Mouse (Mus musculus): ENCODE results near the gene Macrod1. TPM values are rescaled to one million over a fixed set of nuclear protein-coding genes. Genes with fewer than 3 reads are reported as not detected.

Gene Macrod1
- polyA plus RNA-seq, 1 experiment = 7.6 TPM

DNA sequence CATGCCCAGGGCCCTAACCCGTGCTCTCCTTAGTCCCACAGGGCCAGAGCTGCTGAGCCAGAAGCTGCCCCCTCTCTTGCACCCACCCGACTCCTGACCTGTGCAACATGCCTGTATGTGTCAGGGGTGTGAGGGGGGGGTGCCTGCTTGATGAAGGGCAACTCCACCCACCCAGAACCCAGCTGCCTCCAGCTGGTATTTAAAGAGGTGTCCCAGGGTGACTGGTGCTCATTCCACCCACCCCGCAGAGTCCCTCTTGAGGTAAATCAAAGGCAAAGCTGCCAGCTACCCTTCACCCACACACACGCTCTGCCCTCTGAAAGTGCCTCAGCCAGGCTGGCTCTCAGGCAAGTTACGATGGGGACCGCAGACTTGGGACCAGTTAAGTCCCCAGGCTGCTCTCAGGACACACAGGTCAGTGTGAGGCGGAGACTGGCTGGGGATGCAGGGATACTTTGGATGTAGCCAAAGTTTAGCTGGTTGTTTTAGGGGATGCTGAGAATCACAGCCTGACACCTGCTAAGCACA lies 92.6 kb downstream of the Macrod1 start:
- Histone ChIP-seq H3K27ac (ENCODE audit: insufficient read depth, low read length) (no peak overlapping the region), H3K4me3 (ENCODE audit: low read depth, low read length) (no peak overlapping the region), H3K27me3 (ENCODE audit: control insufficient read depth, insufficient read depth, low read length, poor library complexity, severe bottlenecking) (no peaks in the 10 kb centered on the region), H3K36me3 (ENCODE audit: control insufficient read depth, insufficient read depth, low read length, poor library complexity, severe bottlenecking) (no peaks in the 10 kb centered on the region), H3K9ac (ENCODE audit: low read depth, poor library complexity, severe bottlenecking) (no peak overlapping the region), H3K9me3 (replicated peaks; ENCODE audit: control insufficient read depth, insufficient read depth, low read length, poor library complexity, severe bottlenecking) (no peaks in the 10 kb centered on the region), H3K4me1 (ENCODE audit: control insufficient read depth, insufficient read depth, low read length) (peaks cover 1% of the 10 kb centered on the region)
- TF ChIP-seq EP300 (IDR thresholded peaks at IDR 0.05; ENCODE audit: insufficient read depth, low read depth, low read length) (no peak), CTCF (IDR thresholded peaks at IDR 0.05; ENCODE audit: low read depth, low read length) (no peak), POLR2A (IDR thresholded peaks at IDR 0.05; ENCODE audit: insufficient read depth, low read length) (no peak)

DNA sequence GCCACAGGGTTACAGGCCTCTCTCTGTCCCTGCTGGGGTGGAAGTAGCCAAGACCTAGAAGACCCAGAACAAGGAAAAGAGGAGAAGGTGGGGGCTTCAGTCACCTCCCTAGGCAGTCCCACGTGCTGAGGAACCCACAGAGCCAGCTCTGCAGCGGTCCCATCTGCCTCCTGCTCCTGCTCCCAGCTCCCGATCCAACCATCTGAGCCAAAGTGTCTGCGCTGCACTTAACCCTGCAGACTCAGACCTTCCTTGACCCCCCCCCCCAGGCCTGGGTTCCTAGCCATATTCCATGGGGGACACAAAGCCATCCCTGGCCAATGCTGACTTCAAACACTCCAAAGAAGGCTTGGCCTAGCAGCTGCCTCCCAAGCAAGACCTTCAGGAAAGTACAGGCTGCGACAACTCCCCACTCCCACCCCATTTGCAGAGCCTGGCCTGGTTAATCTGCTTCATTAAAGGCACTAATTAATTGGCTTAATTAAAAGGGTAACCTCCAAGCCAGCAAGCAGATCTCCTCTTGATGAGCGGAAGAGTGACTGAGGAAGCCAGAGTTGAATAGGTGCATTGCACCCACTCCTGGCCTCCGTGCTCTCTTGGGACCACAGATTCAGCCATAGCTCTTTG lies 94.8 kb downstream of the Macrod1 start:
- Histone ChIP-seq H3K27me3 (ENCODE audit: control insufficient read depth, insufficient read depth, low read length, poor library complexity, severe bottlenecking) (no peaks in the 10 kb centered on the region), H3K36me3 (ENCODE audit: control insufficient read depth, insufficient read depth, low read length, poor library complexity, severe bottlenecking) (no peaks in the 10 kb centered on the region), H3K4me1 (ENCODE audit: control insufficient read depth, insufficient read depth, low read length) (no peaks in the 10 kb centered on the region), H3K27ac (ENCODE audit: insufficient read depth, low read length) (no peak overlapping the region), H3K4me3 (ENCODE audit: low read depth, low read length) (no peak overlapping the region), H3K9me3 (replicated peaks; ENCODE audit: control insufficient read depth, insufficient read depth, low read length, poor library complexity, severe bottlenecking) (no peaks in the 10 kb centered on the region), H3K9ac (ENCODE audit: low read depth, poor library complexity, severe bottlenecking) (no peak overlapping the region)
- TF ChIP-seq POLR2A (IDR thresholded peaks at IDR 0.05; ENCODE audit: insufficient read depth, low read length) = no peak
- no peak for TF ChIP-seq CTCF (IDR thresholded peaks at IDR 0.05; ENCODE audit: low read depth, low read length)
- TF ChIP-seq EP300 (IDR thresholded peaks at IDR 0.05; ENCODE audit: insufficient read depth, low read depth, low read length) = no peak

DNA sequence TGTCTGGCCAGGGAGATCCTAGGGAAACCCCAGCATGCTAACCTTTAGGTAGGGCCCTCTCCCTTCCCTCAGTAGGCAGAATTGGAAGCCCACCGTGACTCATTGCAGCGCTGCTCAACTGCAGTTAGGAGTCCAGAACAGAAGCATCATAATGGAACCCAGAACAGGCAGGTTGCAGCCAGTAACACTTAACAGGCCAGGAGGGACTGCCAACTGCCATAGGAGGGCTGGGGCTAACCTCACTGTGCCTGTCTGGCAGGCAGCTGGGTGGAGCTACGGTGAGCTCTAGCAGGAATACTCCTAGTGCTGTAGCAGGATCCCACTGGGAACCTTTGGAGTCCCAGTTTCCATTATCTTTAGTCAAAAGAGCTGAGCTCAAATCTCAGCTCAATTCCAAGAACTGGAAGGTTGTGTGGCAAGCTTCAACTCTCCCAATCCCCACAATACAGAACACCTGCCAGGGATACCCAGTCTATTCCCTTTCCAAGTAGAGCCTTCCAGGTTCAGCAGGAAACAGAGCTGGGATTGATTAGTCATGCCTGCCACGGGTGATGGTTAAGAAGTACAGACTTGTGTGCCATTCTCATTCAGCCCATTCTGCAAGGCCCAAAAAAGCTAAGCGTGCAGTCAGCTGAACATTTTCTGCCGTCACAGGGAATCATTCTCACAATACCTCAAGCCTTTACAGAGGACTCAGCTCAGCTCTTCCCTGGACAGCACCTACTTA lies 95.5 kb downstream of the Macrod1 start:
- TF ChIP-seq POLR2A (IDR thresholded peaks at IDR 0.05; ENCODE audit: insufficient read depth, low read length) (no peak), CTCF (IDR thresholded peaks at IDR 0.05; ENCODE audit: low read depth, low read length) (no peak), EP300 (IDR thresholded peaks at IDR 0.05; ENCODE audit: insufficient read depth, low read depth, low read length) (no peak)
- Histone ChIP-seq H3K36me3 (ENCODE audit: control insufficient read depth, insufficient read depth, low read length, poor library complexity, severe bottlenecking) (no peaks in the 10 kb centered on the region), H3K4me3 (ENCODE audit: low read depth, low read length) (no peak overlapping the region), H3K4me1 (ENCODE audit: control insufficient read depth, insufficient read depth, low read length) (no peaks in the 10 kb centered on the region), H3K27me3 (ENCODE audit: control insufficient read depth, insufficient read depth, low read length, poor library complexity, severe bottlenecking) (no peaks in the 10 kb centered on the region), H3K9ac (ENCODE audit: low read depth, poor library complexity, severe bottlenecking) (no peak overlapping the region), H3K27ac (ENCODE audit: insufficient read depth, low read length) (no peak overlapping the region), H3K9me3 (replicated peaks; ENCODE audit: control insufficient read depth, insufficient read depth, low read length, poor library complexity, severe bottlenecking) (no peaks in the 10 kb centered on the region)

DNA sequence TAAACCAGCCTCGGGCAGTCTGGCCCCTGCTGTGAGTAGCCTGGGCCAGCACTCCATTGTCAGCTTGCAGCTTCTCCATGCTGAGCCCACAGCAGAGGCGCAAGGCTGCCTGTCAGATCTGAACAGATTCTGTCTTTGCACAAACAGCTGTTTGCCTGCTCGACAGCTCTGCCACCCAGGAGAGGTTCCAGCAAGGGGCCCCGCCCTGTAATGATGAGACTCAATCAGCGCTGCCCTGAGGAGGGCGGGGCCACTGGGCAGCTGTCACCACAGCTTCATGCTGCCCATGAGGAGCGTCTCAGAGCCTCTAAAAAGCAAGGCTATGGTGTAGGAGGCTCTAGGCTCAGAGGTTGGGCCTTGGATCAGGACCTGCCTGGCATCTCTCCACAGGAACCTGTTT lies 96.6 kb downstream of the Macrod1 start:
- Histone ChIP-seq H3K9ac (ENCODE audit: low read depth, poor library complexity, severe bottlenecking) (no peak overlapping the region), H3K27me3 (ENCODE audit: control insufficient read depth, insufficient read depth, low read length, poor library complexity, severe bottlenecking) (no peaks in the 10 kb centered on the region), H3K4me3 (ENCODE audit: low read depth, low read length) (no peak overlapping the region), H3K4me1 (ENCODE audit: control insufficient read depth, insufficient read depth, low read length) (no peaks in the 10 kb centered on the region), H3K9me3 (replicated peaks; ENCODE audit: control insufficient read depth, insufficient read depth, low read length, poor library complexity, severe bottlenecking) (no peaks in the 10 kb centered on the region), H3K36me3 (ENCODE audit: control insufficient read depth, insufficient read depth, low read length, poor library complexity, severe bottlenecking) (no peaks in the 10 kb centered on the region), H3K27ac (ENCODE audit: insufficient read depth, low read length) (no peak overlapping the region)
- no peak for TF ChIP-seq CTCF (IDR thresholded peaks at IDR 0.05; ENCODE audit: low read depth, low read length)
- TF ChIP-seq POLR2A (IDR thresholded peaks at IDR 0.05; ENCODE audit: insufficient read depth, low read length) = no peak
- TF ChIP-seq EP300 (IDR thresholded peaks at IDR 0.05; ENCODE audit: insufficient read depth, low read depth, low read length) = no peak

DNA sequence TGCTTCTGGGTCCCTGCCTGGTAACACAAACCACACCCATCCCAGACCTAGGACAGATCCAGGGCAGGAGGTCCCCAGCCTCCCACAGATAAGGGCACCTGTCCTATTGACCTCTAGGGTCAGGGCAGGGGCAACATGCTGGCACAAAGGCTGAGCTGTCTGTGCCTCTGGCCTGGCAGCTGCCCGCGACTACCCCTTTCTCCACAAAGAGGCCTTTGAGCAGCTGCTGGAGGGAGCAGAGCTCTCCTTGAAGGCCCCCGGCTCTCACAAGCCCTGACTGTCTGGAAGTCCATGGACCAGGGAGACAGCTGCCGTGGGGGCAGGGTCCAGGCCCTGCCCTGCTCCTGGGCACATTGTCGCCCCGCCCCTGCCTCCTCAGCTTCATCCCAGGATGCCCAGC lies 98.6 kb downstream of the Macrod1 start:
- H3K27me3 ChIP-seq (ENCODE audit: control insufficient read depth, insufficient read depth, low read length, poor library complexity, severe bottlenecking) = no peaks in the 10 kb centered on the region
- TF ChIP-seq CTCF (IDR thresholded peaks at IDR 0.05; ENCODE audit: low read depth, low read length) = no peak
- TF ChIP-seq EP300 (IDR thresholded peaks at IDR 0.05; ENCODE audit: insufficient read depth, low read depth, low read length) = no peak
- TF ChIP-seq POLR2A (IDR thresholded peaks at IDR 0.05; ENCODE audit: insufficient read depth, low read length) = no peak
- no peak overlapping the region for H3K4me3 ChIP-seq (ENCODE audit: low read depth, low read length)
- no peaks in the 10 kb centered on the region for H3K4me1 ChIP-seq (ENCODE audit: control insufficient read depth, insufficient read depth, low read length)
- no peak overlapping the region for H3K27ac ChIP-seq (ENCODE audit: insufficient read depth, low read length)
- H3K9ac ChIP-seq (ENCODE audit: low read depth, poor library complexity, severe bottlenecking) = no peak overlapping the region
- no peaks in the 10 kb centered on the region for H3K36me3 ChIP-seq (ENCODE audit: control insufficient read depth, insufficient read depth, low read length, poor library complexity, severe bottlenecking)
- H3K9me3 ChIP-seq (replicated peaks; ENCODE audit: control insufficient read depth, insufficient read depth, low read length, poor library complexity, severe bottlenecking) = no peaks in the 10 kb centered on the region

DNA sequence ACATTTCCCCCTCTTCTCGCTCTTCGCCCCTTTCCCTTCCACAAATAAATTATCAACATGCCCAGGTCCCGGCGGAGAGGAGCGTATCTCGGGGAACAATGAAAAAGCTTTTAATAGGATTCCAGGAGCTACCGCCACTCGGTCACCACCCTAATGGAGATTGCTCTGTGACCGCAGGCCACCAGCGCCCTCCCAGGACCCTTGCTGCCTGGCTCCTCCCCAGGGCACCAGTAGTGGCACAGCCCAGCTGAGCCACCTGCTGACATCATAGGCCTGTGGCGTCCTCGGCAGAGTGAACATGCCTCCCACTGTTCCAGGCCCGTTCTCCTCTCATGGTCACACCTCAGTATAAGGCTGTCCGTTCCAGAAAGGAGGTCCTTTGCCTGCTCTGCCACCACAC lies 101.1 kb downstream of the Macrod1 start:
- H3K36me3 ChIP-seq (ENCODE audit: control insufficient read depth, insufficient read depth, low read length, poor library complexity, severe bottlenecking) = no peaks in the 10 kb centered on the region
- TF ChIP-seq EP300 (IDR thresholded peaks at IDR 0.05; ENCODE audit: insufficient read depth, low read depth, low read length) = no peak
- TF ChIP-seq POLR2A (IDR thresholded peaks at IDR 0.05; ENCODE audit: insufficient read depth, low read length) = no peak
- no peak for TF ChIP-seq CTCF (IDR thresholded peaks at IDR 0.05; ENCODE audit: low read depth, low read length)
- H3K27ac ChIP-seq (ENCODE audit: insufficient read depth, low read length) = no peak overlapping the region
- no peak overlapping the region for H3K4me3 ChIP-seq (ENCODE audit: low read depth, low read length)
- no peak overlapping the region for H3K9ac ChIP-seq (ENCODE audit: low read depth, poor library complexity, severe bottlenecking)
- H3K4me1 ChIP-seq (ENCODE audit: control insufficient read depth, insufficient read depth, low read length) = no peaks in the 10 kb centered on the region
- H3K9me3 ChIP-seq (replicated peaks; ENCODE audit: control insufficient read depth, insufficient read depth, low read length, poor library complexity, severe bottlenecking) = no peaks in the 10 kb centered on the region
- H3K27me3 ChIP-seq (ENCODE audit: control insufficient read depth, insufficient read depth, low read length, poor library complexity, severe bottlenecking) = no peaks in the 10 kb centered on the region
